Mouse (Mus musculus): ENCODE results near the gene Sfrp4. TPM values are rescaled to one million over a fixed set of nuclear protein-coding genes. Genes with fewer than 3 reads are reported as not detected.
"Not testable (repeated sequence)": the region's sequence is repeated elsewhere in the genome, so short reads cannot be mapped to it uniquely, and the experiment has no call there.

Sfrp4 gene
- polyA plus RNA-seq (2012; rRNA removed): 0.07 and 0.22 TPM in 2 replicates

- WGBS: 7% methylated on average over 25 of the region's 25 CpGs
- TF ChIP-seq POLR2A (IDR thresholded peaks at IDR 0.05; ENCODE audit: low read depth, low read length): no peak
- TF ChIP-seq CTCF (IDR thresholded peaks at IDR 0.05; ENCODE audit: extremely low read depth, insufficient read depth, insufficient read length, insufficient replicate concordance): no peak
- DNase-seq (ENCODE audit: low read depth in 1 of 2, low spot score in 2 of 2): no peak
Measured at GRCm38 (mm10) chr13:19622573-19623227, at the start of gene Sfrp4. TSS of gene Sfrp4 (plus strand) at chr13:19623104.

GRCm38 (mm10) chr13:19574723-19575122 is 48.2 kb upstream of the Sfrp4 start:
- H3K27ac ChIP-seq (ENCODE audit: insufficient read depth, low read length); H3K4me3 ChIP-seq (ENCODE audit: extremely low read depth, insufficient read depth, insufficient read length); H3K4me1 ChIP-seq (ENCODE audit: control insufficient read depth, insufficient read depth, insufficient read length); H3K36me3 ChIP-seq (ENCODE audit: control insufficient read depth, insufficient read depth, low read length); H3K27me3 ChIP-seq (ENCODE audit: control insufficient read depth, insufficient read depth, low read length); DNase-seq (ENCODE audit: low read depth in 1 of 2, low spot score in 2 of 2): not testable (repeated sequence)
- WGBS: 87% methylated on average over 2 of the region's 2 CpGs

More at GRCm38 (mm10) chr13:19622573-19623227, at the start of gene Sfrp4:
- Histone ChIP-seq H3K4me3 (ENCODE audit: extremely low read depth, insufficient read depth, insufficient read length) (peak within 1 kb of the TSS; percentile 0; the same call in 1 of the 2 replicates), H3K27ac (ENCODE audit: insufficient read depth, low read length) (no peak within 1 kb of the TSS), H3K36me3 (ENCODE audit: control insufficient read depth, insufficient read depth, low read length) (no peaks in the 10 kb centered on the region), H3K4me1 (ENCODE audit: control insufficient read depth, insufficient read depth, insufficient read length) (no peaks in the 10 kb centered on the region; the same call in 1 of the 2 replicates), H3K27me3 (ENCODE audit: control insufficient read depth, insufficient read depth, low read length) (peaks cover 7% of the 10 kb centered on the region)

- Histone ChIP-seq H3K36me3 (ENCODE audit: control insufficient read depth, insufficient read depth, low read length) (no peaks in the 10 kb centered on the region), H3K27ac (ENCODE audit: insufficient read depth, low read length) (no peak overlapping the region), H3K27me3 (ENCODE audit: control insufficient read depth, insufficient read depth, low read length) (no peaks in the 10 kb centered on the region), H3K4me3 (ENCODE audit: extremely low read depth, insufficient read depth, insufficient read length) (no peak overlapping the region), H3K4me1 (ENCODE audit: control insufficient read depth, insufficient read depth, insufficient read length) (no peaks in the 10 kb centered on the region)
- no peak for TF ChIP-seq POLR2A (IDR thresholded peaks at IDR 0.05; ENCODE audit: low read depth, low read length)
- no peak for TF ChIP-seq CTCF (IDR thresholded peaks at IDR 0.05; ENCODE audit: extremely low read depth, insufficient read depth, insufficient read length, insufficient replicate concordance)
- 80% methylated on average over 3 of the region's 3 CpGs for WGBS
- no peak for DNase-seq (ENCODE audit: low read depth in 1 of 2, low spot score in 2 of 2)
Measured at GRCm38 (mm10) chr13:19575947-19576346, 47.0 kb upstream of the Sfrp4 start.

- no peaks in the 10 kb centered on the region for H3K27me3 ChIP-seq (ENCODE audit: control insufficient read depth, insufficient read depth, low read length)
- no peak overlapping the region for H3K27ac ChIP-seq (ENCODE audit: insufficient read depth, low read length)
- H3K36me3 ChIP-seq (ENCODE audit: control insufficient read depth, insufficient read depth, low read length): no peaks in the 10 kb centered on the region
- DNase-seq (ENCODE audit: low read depth in 1 of 2, low spot score in 2 of 2): no peak
- TF ChIP-seq POLR2A (IDR thresholded peaks at IDR 0.05; ENCODE audit: low read depth, low read length) (no peak), CTCF (IDR thresholded peaks at IDR 0.05; ENCODE audit: extremely low read depth, insufficient read depth, insufficient read length, insufficient replicate concordance) (no peak)
- no peak overlapping the region for H3K4me3 ChIP-seq (ENCODE audit: extremely low read depth, insufficient read depth, insufficient read length)
- WGBS: 85% methylated on average over 3 of the region's 3 CpGs
- no peaks in the 10 kb centered on the region for H3K4me1 ChIP-seq (ENCODE audit: control insufficient read depth, insufficient read depth, insufficient read length)
Measured at GRCm38 (mm10) chr13:19590996-19591759, 31.7 kb upstream of the Sfrp4 start.

GRCm38 (mm10) chr13:19595141-19595540 is 27.8 kb upstream of the Sfrp4 start:
- H3K36me3 ChIP-seq (ENCODE audit: control insufficient read depth, insufficient read depth, low read length): no peaks in the 10 kb centered on the region
- DNase-seq (ENCODE audit: low read depth in 1 of 2, low spot score in 2 of 2): no peak
- H3K27ac ChIP-seq (ENCODE audit: insufficient read depth, low read length): no peak overlapping the region
- WGBS: 98% methylated on average over 1 of the region's 1 CpGs
- no peak overlapping the region for H3K4me3 ChIP-seq (ENCODE audit: extremely low read depth, insufficient read depth, insufficient read length)
- H3K27me3 ChIP-seq (ENCODE audit: control insufficient read depth, insufficient read depth, low read length): no peaks in the 10 kb centered on the region
- no peaks in the 10 kb centered on the region for H3K4me1 ChIP-seq (ENCODE audit: control insufficient read depth, insufficient read depth, insufficient read length)
- TF ChIP-seq POLR2A (IDR thresholded peaks at IDR 0.05; ENCODE audit: low read depth, low read length) (no peak), CTCF (IDR thresholded peaks at IDR 0.05; ENCODE audit: extremely low read depth, insufficient read depth, insufficient read length, insufficient replicate concordance) (no peak)

GRCm38 (mm10) chr13:19599242-19599641 is 23.7 kb upstream of the Sfrp4 start:
- Histone ChIP-seq H3K36me3 (ENCODE audit: control insufficient read depth, insufficient read depth, low read length) (no peaks in the 10 kb centered on the region), H3K4me1 (ENCODE audit: control insufficient read depth, insufficient read depth, insufficient read length) (no peaks in the 10 kb centered on the region), H3K27me3 (ENCODE audit: control insufficient read depth, insufficient read depth, low read length) (no peaks in the 10 kb centered on the region), H3K27ac (ENCODE audit: insufficient read depth, low read length) (no peak overlapping the region), H3K4me3 (ENCODE audit: extremely low read depth, insufficient read depth, insufficient read length) (no peak overlapping the region)
- no peak for DNase-seq (ENCODE audit: low read depth in 1 of 2, low spot score in 2 of 2)
- 78% methylated on average over 6 of the region's 6 CpGs for WGBS
- TF ChIP-seq POLR2A (IDR thresholded peaks at IDR 0.05; ENCODE audit: low read depth, low read length): no peak
- no peak for TF ChIP-seq CTCF (IDR thresholded peaks at IDR 0.05; ENCODE audit: extremely low read depth, insufficient read depth, insufficient read length, insufficient replicate concordance)

- H3K27ac ChIP-seq (ENCODE audit: insufficient read depth, low read length): no peak overlapping the region
- no peaks in the 10 kb centered on the region for H3K36me3 ChIP-seq (ENCODE audit: control insufficient read depth, insufficient read depth, low read length)
- no peaks in the 10 kb centered on the region for H3K4me1 ChIP-seq (ENCODE audit: control insufficient read depth, insufficient read depth, insufficient read length)
- 88% methylated on average over 1 of the region's 1 CpGs for WGBS
- DNase-seq (ENCODE audit: low read depth in 1 of 2, low spot score in 2 of 2): no peak
- H3K4me3 ChIP-seq (ENCODE audit: extremely low read depth, insufficient read depth, insufficient read length): no peak overlapping the region
- no peak for TF ChIP-seq CTCF (IDR thresholded peaks at IDR 0.05; ENCODE audit: extremely low read depth, insufficient read depth, insufficient read length, insufficient replicate concordance)
- TF ChIP-seq POLR2A (IDR thresholded peaks at IDR 0.05; ENCODE audit: low read depth, low read length): no peak
- H3K27me3 ChIP-seq (ENCODE audit: control insufficient read depth, insufficient read depth, low read length): no peaks in the 10 kb centered on the region
Measured at GRCm38 (mm10) chr13:19602531-19602930, 20.4 kb upstream of the Sfrp4 start.
